Mouse (Mus musculus) hindbrain, embryonic 15.5 days (tissue): Measurements from ENCODE around the gene Mmp27. TPM values are rescaled to one million over a fixed set of nuclear protein-coding genes. Genes with fewer than 3 reads are reported as not detected.

Source experiments
- ATAC-seq: fragments of 200-750 bp; cut with Nextera tagmentation; 2 replicates; pipeline ENCODE4 v1.8.0; 2017; ENCODE audit warnings: low read depth, moderate number of reproducible peaks, moderate TSS enrichment; ENCODE audit not compliant: low FRiP score
- H3K27ac ChIP-seq: fragments of 300-500 bp; sonication (generic); replicated peaks from 2 replicates; pipeline ENCODE4 v1.5.1; 2015; ENCODE audit warnings: mild to moderate bottlenecking, inconsistent platforms
- H3K27me3 ChIP-seq: fragments of 300-500 bp; sonication (generic); 2 replicates; pipeline ENCODE4 v1.6.1; 2015; ENCODE audit warnings: control low read depth, inconsistent platforms
- H3K36me3 ChIP-seq: fragments of 300-500 bp; sonication (generic); 2 replicates; pipeline ENCODE4 v1.6.1; 2015; ENCODE audit warnings: control low read depth, inconsistent platforms
- H3K4me1 ChIP-seq: fragments of 300-500 bp; sonication (generic); replicated peaks from 2 replicates; pipeline ENCODE4 v1.6.1; 2015; ENCODE audit warnings: control low read depth, inconsistent platforms
- H3K4me2 ChIP-seq: fragments of 300-500 bp; sonication (generic); 2 replicates; pipeline ENCODE4 v1.6.1; 2015; ENCODE audit warnings: moderate library complexity, mild to moderate bottlenecking, inconsistent platforms
- H3K4me3 ChIP-seq: fragments of 300-500 bp; sonication (generic); 2 replicates; pipeline ENCODE4 v1.5.1; 2015; ENCODE audit warnings: mild to moderate bottlenecking, inconsistent platforms
- H3K9ac ChIP-seq: fragments of 300-500 bp; sonication (generic); 2 replicates; pipeline ENCODE4 v1.6.1; 2015; ENCODE audit warnings: inconsistent platforms
- H3K9me3 ChIP-seq: fragments of 300-500 bp; sonication (generic); 2 replicates; pipeline ENCODE4 v1.6.1; 2016; ENCODE audit warnings: control low read depth, inconsistent platforms
- WGBS: fragments of 180-500 bp; shearing (Covaris S2); methylation state at CpG from one replicate; pipeline ENCODE4 v1.1.7; 2015; 5-methylcytosine and 5-hydroxymethylcytosine counted together
- polyA plus RNA-seq: library from polyadenylated mRNA; unstranded; fragments of >200 nt; fragmentation: Nextera tagmentation; extraction: Ambion mirVana; gene quantifications from 2 replicates; pipeline ENCODE4 v1.2.1, GENCODE M21; 2015

Gene Mmp27
- polyA plus RNA-seq, result not detected in 2 replicates

DNA sequence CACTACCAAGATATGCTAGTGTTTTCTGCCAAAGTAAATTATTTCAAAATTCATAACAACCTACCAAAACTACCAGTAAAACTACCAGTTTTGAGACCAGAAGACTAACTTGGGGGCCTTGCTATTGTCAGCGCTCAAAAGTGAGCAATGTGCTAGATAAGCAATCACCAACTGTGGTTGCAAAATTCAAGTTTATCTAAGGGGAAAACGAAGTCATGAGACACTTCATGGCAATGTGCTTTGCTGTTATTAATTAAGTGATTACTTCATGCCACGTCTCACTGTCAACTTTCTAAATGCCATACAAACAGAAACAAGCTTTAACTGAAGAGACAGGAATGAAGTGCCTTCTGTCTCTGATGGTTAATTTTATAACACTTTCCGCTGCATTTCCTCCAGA, at the start of gene Mmp27:
Gene Mmp27 (plus strand): TSS at position 235 of the 400 bp plus-strand sequence.
- H3K9ac ChIP-seq, result no peak within 1 kb of the TSS
- no peak for ATAC-seq
- no peaks in the 10 kb centered on the region for H3K9me3 ChIP-seq
- no peaks in the 10 kb centered on the region for H3K4me1 ChIP-seq
- no peaks in the 10 kb centered on the region for H3K27me3 ChIP-seq
- no peak within 1 kb of the TSS for H3K27ac ChIP-seq
- H3K4me2 ChIP-seq, result no peak within 1 kb of the TSS
- H3K4me3 ChIP-seq, result no peak within 1 kb of the TSS
- H3K36me3 ChIP-seq, result no peaks in the 10 kb centered on the region
- WGBS, result 84% methylated on average over 4 of the region's 4 CpGs

DNA sequence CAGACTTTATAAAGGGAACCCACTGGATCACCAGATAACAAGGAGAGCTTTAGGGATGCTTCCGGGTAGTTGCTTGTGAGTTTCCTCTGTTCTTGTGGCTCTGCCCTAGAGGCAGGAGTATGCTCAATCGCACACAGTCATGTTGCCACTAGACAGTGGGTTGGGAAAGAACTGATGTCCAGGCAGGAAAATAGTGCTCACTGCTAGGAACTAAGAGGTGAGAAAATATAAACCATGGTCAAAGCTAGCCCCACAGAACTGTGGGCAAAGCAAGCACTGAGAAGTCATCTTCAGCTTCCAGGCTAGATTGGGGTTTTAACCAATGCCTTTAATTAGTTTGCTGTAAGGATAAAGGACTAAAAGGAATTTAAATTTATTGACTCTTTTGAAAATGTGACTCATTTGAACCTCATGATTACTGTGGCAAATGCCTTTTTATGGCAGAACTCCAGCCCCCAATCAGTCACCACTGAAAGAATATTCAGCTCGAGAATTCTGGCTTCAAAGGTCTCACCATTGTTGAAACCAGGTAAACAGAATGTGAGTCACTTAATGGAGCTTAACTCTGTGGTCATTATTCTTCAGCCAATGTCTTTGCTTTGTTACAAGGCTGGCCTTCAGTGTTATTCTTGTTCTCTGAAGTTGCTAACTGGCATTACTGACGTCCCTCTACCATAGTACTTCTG, 44.8 kb upstream of the Mmp27 start:
- no peaks in the 10 kb centered on the region for H3K4me1 ChIP-seq
- no peak overlapping the region for H3K9ac ChIP-seq
- H3K27me3 ChIP-seq, result no peaks in the 10 kb centered on the region
- no peak for ATAC-seq
- 73% methylated on average over 4 of the region's 4 CpGs for WGBS
- H3K4me3 ChIP-seq, result no peak overlapping the region
- H3K4me2 ChIP-seq, result no peak overlapping the region
- H3K36me3 ChIP-seq, result no peaks in the 10 kb centered on the region
- H3K27ac ChIP-seq, result no peak overlapping the region
- no peaks in the 10 kb centered on the region for H3K9me3 ChIP-seq

DNA sequence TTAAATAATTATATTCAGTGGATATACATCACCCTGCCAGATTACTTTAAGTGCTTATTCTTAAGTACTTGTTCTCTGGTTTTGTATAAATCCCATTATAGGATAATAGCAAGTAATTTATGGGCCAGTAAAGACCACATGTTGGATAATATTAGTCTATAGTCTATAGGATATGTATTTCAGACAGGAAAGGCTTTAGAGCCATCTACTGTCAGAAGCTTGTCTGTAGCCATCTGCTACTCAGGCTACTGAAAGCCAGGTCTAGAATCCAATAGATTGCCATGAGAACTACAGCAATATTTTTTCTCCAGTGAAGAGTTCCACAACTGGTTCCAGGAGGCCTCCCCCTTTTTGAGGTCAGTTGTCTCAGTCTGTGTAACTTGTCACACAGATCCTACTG, 28.4 kb upstream of the Mmp27 start:
- Histone ChIP-seq H3K36me3 (no peaks in the 10 kb centered on the region), H3K4me1 (no peaks in the 10 kb centered on the region), H3K27me3 (no peaks in the 10 kb centered on the region), H3K4me2 (no peak overlapping the region), H3K9ac (no peak overlapping the region), H3K27ac (no peak overlapping the region), H3K4me3 (no peak overlapping the region), H3K9me3 (no peaks in the 10 kb centered on the region)
- ATAC-seq, result no peak

DNA sequence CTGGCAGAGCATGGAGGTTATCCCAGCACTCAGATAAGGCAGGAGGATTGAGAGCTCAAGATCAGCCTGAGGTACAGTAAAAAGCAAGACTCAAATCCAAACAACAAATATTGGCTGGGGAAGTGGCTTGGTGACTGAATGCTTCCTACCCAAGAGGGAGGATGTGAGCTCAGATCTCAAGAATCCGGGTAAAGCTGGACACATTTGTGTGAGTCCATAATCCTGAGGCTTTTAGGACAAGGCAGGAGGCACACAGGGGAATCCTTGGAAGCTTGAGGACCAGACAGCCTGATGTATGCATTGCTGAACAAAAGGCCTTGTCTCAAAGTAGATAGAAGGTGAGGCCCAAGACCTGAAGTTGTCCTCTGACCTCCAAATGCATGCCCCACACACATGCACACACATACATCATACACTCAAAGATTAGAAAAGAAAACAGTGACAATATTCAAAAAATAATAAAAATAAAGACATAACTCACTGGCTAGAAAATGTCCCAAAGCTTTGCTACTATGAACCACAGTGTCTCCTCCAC, 26.2 kb upstream of the Mmp27 start:
- no peaks in the 10 kb centered on the region for H3K9me3 ChIP-seq
- H3K4me3 ChIP-seq, result no peak overlapping the region
- H3K4me2 ChIP-seq, result no peak overlapping the region
- no peak overlapping the region for H3K9ac ChIP-seq
- no peaks in the 10 kb centered on the region for H3K27me3 ChIP-seq
- no peak overlapping the region for H3K27ac ChIP-seq
- ATAC-seq, result no peak
- WGBS, result 79% methylated on average over 1 of the region's 1 CpGs
- H3K36me3 ChIP-seq, result no peaks in the 10 kb centered on the region
- H3K4me1 ChIP-seq, result no peaks in the 10 kb centered on the region

DNA sequence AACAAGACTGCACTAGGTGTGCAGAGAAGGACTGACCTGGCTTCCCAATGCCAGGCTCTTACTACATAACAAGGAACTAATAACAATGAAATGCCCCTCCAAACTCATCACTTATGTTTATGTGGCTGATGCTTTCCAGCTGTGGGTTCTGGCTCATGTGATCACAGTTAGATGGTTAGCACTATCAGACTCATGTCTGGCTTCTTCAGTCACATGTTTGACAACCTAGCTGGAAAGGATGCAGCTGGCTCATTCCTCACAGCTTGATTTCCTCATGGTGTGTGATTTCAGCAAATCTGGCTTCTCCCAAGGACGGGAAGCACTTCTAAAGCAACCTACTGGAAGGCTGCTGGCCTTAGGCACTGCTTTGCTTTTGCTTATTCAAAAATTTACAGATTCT, 25.7 kb upstream of the Mmp27 start:
- ATAC-seq, result no peak
- Histone ChIP-seq H3K4me3 (no peak overlapping the region), H3K9me3 (no peaks in the 10 kb centered on the region), H3K36me3 (no peaks in the 10 kb centered on the region), H3K4me2 (no peak overlapping the region), H3K9ac (no peak overlapping the region), H3K27me3 (no peaks in the 10 kb centered on the region), H3K27ac (no peak overlapping the region), H3K4me1 (no peaks in the 10 kb centered on the region)
- 58% methylated on average over 1 of the region's 1 CpGs for WGBS

DNA sequence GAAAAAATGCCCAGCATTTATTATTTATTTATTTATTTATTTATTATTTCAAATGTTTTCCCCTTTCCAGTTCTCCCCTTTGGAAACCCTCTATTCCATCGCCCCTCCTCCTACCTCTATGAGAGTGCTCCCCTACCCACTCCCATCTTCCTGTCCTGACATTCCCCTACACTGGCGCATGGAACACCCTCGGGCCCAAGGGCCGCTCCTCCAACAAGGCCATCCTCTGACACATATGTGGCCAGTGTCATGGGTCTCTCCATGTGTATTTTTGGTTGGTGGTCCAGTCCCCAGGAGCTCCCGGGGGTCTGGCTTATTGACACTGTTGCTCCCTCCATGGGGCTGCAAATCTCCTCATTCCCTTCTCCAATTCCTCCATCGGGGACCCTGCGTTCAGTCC, 25.3 kb upstream of the Mmp27 start:
- Histone ChIP-seq H3K9me3 (no peaks in the 10 kb centered on the region), H3K27ac (no peak overlapping the region), H3K36me3 (no peaks in the 10 kb centered on the region), H3K4me1 (no peaks in the 10 kb centered on the region), H3K4me3 (no peak overlapping the region), H3K9ac (no peak overlapping the region), H3K4me2 (no peak overlapping the region), H3K27me3 (no peaks in the 10 kb centered on the region)
- WGBS, result 93% methylated on average over 7 of the region's 7 CpGs
- ATAC-seq, result no peak

DNA sequence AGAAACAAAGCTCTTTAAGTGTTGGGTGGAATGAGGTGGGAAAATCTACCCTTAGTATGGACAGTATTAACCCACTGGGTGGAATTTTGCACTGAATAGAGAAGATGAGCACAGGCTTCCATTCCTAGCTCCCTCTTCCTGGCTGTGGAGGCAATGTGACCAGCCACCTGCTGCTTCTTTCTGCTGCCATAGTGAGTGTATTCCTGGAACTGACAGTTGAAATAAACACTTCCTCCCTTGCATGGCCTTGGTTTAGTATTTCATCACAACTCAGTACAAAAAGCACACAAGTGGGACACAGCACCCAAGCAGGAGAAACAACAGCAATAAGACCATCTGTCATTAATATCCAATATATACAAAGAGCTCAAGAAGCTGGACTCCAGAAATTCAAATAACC, 19.3 kb upstream of the Mmp27 start:
- no peak for ATAC-seq
- H3K4me2 ChIP-seq, result no peak overlapping the region
- H3K4me3 ChIP-seq, result no peak overlapping the region
- H3K4me1 ChIP-seq, result no peaks in the 10 kb centered on the region
- no peaks in the 10 kb centered on the region for H3K36me3 ChIP-seq
- no peak overlapping the region for H3K9ac ChIP-seq
- H3K27ac ChIP-seq, result no peak overlapping the region
- H3K27me3 ChIP-seq, result no peaks in the 10 kb centered on the region
- no peaks in the 10 kb centered on the region for H3K9me3 ChIP-seq

DNA sequence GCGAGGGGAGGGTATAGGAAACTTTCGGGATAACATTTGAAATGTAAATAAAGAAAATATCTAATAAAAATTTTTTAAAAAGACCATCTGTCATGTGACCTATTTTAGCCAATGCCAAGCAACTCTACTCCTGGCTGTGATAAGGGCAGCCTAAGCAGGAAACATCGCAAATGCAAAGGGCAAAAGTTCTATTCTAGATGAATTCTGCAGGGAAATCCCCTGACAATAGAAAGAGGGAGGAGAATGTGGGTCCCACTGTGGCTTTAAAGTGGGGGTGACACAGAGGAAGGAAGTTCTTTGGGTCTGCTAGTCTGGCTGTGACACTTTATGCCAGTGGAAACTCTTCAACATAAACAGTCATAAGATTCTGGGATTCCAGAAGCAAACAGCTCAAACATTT, 17.7 kb upstream of the Mmp27 start:
- Histone ChIP-seq H3K27ac (no peak overlapping the region), H3K4me3 (no peak overlapping the region), H3K9me3 (no peaks in the 10 kb centered on the region), H3K4me2 (no peak overlapping the region), H3K36me3 (no peaks in the 10 kb centered on the region), H3K9ac (no peak overlapping the region), H3K27me3 (no peaks in the 10 kb centered on the region), H3K4me1 (no peaks in the 10 kb centered on the region)
- WGBS, result 95% methylated on average over 3 of the region's 3 CpGs
- ATAC-seq, result no peak

DNA sequence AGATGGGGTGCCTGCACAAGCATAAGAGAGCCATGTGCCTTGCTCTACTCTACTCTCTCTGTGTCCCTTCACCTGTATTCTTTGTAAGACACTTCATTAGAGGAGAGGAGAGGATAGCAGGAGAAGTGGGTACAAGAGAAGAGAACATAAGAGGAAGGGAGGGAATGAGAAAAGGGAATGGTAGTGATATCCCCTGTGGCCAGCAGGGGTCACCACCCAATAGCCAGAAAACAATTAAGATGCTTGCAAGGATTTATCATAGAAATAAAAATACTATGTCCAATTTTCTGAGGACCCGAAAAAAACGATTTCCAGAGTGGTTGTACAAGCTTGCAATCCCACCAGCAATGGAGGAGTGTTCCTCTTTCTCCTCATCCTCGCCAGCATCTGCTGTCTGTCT, 16.8 kb upstream of the Mmp27 start:
- ATAC-seq, result no peak
- H3K4me2 ChIP-seq, result no peak overlapping the region
- H3K27ac ChIP-seq, result no peak overlapping the region
- H3K4me3 ChIP-seq, result no peak overlapping the region
- H3K4me1 ChIP-seq, result no peaks in the 10 kb centered on the region
- H3K36me3 ChIP-seq, result no peaks in the 10 kb centered on the region
- WGBS, result 49% methylated on average over 3 of the region's 3 CpGs
- H3K9me3 ChIP-seq, result no peaks in the 10 kb centered on the region
- no peak overlapping the region for H3K9ac ChIP-seq
- H3K27me3 ChIP-seq, result no peaks in the 10 kb centered on the region

DNA sequence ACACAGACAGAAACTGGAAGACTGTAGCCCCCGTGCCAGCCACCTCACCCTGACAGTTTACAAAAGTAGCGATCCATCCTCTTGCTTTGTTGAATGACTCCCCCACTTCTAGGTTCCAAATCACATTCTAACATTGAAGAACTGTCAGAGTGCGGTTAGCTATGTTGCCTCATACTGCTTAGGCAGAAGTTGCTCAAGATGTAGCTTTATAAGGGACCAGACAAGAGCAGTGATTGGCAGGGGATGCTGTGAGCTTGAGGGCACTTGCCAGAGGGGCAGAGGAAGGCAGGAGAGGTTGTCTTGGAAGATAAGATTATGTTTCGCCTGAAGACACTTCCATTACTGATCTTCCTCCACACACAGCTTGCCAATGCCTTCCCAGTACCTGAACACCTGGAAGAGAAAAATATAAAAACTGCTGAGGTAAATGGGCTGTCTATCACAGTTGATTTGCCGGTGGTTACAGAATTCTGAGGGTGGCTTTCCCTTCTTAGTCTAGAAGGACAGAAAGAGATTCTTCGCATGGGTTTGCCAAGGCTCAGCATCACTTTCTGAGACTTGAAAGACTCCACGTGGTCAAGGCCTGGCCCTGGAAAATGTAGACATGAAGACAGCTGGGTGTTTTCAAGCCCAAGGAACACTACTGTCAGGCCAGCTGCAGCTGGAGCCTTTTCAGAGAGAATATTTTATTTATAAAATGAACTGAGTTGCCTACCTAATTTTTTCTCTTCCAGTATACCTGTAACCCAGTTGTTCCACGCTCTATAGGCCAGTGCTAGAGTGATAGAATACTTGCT, 12.8 kb upstream of the Mmp27 start, which contains the start of gene Mmp8:
Gene Mmp8 (plus strand): TSS at position 236 of the 797 bp plus-strand sequence.
- H3K27me3 ChIP-seq, result no peaks in the 10 kb centered on the region
- no peak within 1 kb of the TSS for H3K9ac ChIP-seq
- H3K4me2 ChIP-seq, result no peak within 1 kb of the TSS
- H3K4me3 ChIP-seq, result no peak within 1 kb of the TSS
- no peaks in the 10 kb centered on the region for H3K36me3 ChIP-seq
- H3K9me3 ChIP-seq, result no peaks in the 10 kb centered on the region
- no peak for ATAC-seq
- H3K27ac ChIP-seq, result no peak within 1 kb of the TSS
- 88% methylated on average over 8 of the region's 8 CpGs for WGBS
- H3K4me1 ChIP-seq, result no peaks in the 10 kb centered on the region

DNA sequence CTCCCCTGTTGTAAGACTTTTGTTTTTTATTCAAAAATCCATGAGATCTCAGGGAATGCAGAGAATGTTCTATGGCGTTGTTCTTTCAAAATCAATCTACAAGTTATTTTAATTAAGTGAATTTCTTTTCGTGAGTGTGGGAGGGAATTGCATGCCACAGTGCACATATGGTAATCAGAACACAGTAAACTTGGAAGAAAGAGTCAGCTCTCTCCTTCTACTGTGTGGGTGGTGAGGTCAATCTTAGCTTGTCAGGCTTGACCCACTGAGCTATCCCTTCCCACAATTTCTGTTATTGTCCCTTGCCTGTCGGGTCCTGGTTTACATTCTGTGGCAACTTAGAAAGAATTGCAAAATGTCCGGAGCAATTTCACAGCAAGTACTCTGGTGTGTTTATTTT, 11.2 kb upstream of the Mmp27 start:
- WGBS, result 75% methylated on average over 4 of the region's 4 CpGs
- no peak for ATAC-seq
- no peak overlapping the region for H3K4me3 ChIP-seq
- no peak overlapping the region for H3K4me2 ChIP-seq
- no peak overlapping the region for H3K27ac ChIP-seq
- no peaks in the 10 kb centered on the region for H3K27me3 ChIP-seq
- no peaks in the 10 kb centered on the region for H3K36me3 ChIP-seq
- no peak overlapping the region for H3K9ac ChIP-seq
- H3K9me3 ChIP-seq, result no peaks in the 10 kb centered on the region
- no peaks in the 10 kb centered on the region for H3K4me1 ChIP-seq

DNA sequence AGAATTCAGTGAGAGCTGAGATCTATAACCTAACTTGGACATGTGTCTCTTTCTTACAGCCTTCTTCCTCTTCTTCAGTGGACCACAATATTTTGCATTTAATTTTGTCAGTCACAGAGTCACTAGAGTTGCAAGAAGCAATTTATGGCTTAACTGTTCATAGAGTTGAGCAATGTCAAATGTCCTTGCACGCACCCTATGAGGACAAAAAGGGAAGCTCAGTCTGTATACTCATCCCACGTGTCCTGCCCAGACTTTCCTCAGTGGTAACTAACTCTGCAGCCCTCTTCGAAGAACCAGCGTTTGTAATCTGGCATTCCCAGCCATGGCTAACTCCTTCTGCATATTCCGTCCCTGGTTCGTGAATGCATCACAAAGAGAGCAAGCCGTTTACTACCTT, 3.8 kb upstream of the Mmp27 start:
- Histone ChIP-seq H3K4me3 (no peak overlapping the region), H3K4me1 (no peaks in the 10 kb centered on the region), H3K9me3 (no peaks in the 10 kb centered on the region), H3K9ac (no peak overlapping the region), H3K4me2 (no peak overlapping the region), H3K27ac (no peak overlapping the region), H3K27me3 (no peaks in the 10 kb centered on the region), H3K36me3 (no peaks in the 10 kb centered on the region)
- no peak for ATAC-seq
- WGBS, result 68% methylated on average over 7 of the region's 7 CpGs
